Mouse (Mus musculus): Measurements from ENCODE around the gene Nos3.

Gene Nos3

DNA sequence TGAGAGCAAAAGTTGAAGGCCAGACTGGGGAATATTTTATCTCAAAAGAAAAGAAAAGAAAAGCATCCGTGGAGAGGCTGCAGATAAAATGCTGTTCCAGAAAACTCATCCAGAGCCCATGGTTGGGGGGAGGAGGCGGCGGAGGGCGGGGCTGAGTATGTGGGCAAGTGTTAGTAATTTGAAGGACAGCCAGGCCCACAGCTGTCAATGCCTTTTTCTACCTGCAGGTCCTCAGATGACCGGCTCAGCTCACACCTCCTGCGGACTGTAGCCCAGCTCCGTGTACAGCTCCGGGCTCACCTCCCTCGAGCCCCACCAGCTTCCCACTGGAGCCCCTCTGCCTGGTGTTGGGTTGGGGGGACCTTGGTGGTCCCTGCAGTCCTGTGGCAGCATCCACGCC, 35.1 kb downstream of the Nos3 start:
- no peak for DNase-seq (ENCODE audit: low read depth)

DNA sequence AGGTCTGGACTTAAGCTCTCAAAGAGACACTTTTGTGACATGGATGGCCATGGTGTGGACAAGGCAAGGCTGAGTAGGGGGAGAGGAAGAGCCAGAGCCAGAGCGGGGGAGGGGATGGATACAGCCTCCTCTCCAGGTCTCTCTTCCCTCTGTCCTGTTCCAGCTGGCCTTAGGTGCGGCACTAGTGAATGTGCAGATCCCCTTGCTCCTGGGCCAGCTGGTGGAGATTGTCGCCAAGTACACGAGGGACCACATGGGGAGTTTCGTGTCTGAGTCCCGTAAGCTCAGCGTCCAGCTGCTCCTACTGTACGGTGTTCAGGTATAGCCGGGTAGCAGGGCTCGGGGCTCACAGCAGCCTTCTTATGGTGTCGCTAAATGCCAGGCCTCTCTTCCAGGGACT, 35.8 kb downstream of the Nos3 start:
- no peak for DNase-seq (ENCODE audit: low read depth)

DNA sequence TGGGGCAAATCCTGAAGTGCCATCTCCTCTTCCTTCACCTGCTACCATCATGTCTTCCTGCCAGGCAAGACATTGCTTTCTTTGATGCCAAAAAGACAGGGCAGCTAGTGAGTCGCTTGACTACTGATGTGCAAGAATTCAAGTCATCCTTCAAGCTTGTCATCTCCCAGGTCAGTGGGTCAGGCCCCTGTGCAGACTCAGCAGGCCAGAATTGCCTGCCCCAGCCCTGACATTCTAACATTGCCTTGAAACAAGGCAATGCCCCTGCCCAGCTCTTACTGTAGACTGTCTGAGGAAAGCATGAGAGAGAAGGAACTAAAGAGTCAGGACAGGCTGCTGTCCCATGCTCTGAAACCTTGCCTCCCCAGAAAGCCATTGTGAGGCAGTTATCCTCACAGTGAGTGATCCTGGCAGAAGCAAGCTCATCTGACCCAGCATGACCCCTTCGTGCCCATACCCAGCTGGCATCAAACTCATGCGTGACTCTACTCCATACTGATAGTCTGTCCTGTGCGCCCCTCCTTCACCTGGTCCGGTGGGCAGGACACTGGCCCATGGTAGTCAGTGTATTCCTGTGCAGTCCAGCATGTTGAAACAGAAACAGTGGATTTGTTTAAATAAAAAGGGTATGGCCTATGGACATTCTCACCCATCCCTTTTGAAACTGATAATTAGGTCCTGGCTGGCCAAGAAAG, 36.4 kb downstream of the Nos3 start:
- no peak for DNase-seq (ENCODE audit: low read depth)

DNA sequence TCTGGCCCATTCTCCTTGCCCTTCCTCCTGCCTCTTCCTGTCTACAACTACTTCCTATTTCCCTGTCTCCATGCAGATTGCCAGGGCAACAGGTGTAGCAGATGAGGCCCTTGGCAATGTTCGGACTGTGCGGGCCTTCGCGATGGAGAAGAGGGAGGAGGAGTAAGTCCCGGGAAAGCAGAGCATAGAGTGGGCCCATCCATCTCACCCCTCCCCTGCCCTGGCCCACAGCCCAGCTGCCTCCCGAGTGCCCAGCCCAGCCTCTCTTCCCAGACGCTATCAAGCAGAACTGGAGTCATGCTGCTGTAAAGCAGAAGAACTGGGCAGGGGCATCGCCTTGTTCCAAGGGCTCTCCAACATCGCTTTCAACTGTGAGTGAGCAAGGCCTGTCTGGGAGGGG, 37.4 kb downstream of the Nos3 start:
- DNase-seq (ENCODE audit: low read depth): no peak

DNA sequence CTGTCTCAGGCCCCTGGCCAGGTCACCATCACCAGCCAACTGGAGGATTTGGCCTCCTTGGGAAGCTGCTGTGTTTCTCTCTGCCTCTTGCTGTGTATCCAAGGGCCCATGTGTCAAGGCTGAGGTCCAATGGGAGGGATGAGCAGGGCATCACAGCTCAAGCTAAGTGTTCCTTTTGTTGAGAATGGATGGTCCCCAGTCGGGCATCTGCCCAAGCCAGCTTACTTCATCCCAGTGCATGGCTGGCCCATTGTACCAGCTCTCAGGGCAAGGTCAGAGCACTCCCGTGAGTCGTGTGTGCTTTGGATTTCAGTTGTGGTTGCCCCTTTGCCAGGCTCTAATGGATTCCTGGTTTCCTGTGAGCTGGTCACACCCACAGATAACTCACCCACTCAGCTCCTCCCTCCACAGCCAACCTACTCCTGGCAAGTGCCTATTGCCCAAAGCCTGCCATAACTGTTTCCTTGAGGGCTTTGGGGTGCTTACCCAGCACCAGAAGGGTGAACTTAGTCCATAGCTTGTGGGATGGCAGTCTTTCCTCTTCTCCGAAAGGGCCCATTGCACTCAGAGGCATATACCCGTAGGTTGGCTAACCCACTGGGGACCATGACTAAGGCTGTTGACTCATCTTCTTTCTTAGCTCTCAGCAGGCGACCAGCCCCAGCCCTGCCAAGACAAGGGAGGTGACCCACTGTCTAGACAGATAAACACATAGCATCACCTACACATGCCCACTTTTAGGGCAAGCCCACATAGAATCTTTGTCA, 40.2 kb downstream of the Nos3 start:
- no peak for DNase-seq (ENCODE audit: low read depth)

DNA sequence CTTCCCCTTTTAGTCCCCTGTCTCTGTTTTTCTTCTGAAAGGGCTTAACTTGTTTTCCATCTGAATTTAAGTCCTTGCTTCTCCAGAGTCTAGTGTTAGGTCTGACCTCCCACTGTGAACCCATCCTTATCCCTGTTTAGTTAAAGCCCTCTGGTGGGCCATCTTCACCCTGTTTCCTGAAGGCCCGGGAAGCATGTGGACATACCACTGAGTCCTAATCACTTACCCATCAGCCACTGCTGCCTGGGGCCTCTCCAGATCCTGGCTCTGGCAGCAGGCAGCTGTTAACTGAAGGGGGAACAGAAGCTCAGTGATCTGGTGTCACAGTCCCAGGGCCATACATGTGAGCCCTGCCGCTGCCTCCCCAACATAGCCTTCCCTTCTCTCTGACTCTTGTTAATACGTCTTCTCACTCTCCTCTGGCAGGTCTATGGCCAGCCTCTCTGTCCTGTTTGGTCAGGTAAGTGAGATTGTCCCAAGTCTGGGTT, 40.8 kb downstream of the Nos3 start:
- no peak for DNase-seq (ENCODE audit: low read depth)

DNA sequence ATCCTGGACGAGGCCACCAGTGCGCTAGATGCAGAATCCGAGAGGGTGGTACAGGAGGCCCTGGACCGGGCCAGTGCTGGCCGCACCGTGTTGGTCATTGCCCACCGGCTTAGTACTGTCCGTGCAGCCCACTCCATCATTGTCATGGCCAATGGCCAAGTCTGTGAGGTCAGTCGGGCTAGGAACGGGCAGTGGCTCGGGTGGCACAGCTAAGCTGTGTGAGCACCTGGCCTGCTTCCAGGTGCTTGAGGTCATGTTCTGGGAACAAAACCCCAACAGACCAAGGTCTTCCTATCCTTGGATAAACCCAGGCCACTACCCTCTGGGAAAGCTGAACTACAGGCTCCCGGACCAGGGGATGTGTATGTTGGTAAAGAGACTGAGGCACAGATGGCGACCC, 44.0 kb downstream of the Nos3 start:
- DNase-seq (ENCODE audit: low read depth): no peak

DNA sequence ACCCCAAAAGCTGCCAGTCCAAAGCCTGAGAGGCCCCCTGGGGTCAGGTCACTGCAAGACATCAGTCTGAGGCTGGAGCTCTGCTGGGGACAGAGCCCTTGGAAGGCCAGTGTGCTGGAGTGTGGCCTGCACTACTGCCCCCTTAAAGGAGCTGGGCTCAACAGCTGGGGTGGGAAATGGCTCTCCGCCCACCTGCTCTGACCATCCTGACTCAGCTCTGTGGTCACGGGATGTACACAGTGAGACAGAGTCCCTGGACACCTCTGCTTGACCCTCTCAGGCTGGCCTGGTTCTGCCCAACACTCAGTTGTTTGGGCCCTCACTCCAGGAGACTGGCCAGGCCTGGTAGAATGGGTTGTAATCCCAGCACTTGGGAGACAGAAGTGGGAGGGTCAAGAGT, 44.9 kb downstream of the Nos3 start:
- DNase-seq (ENCODE audit: low read depth): no peak

DNA sequence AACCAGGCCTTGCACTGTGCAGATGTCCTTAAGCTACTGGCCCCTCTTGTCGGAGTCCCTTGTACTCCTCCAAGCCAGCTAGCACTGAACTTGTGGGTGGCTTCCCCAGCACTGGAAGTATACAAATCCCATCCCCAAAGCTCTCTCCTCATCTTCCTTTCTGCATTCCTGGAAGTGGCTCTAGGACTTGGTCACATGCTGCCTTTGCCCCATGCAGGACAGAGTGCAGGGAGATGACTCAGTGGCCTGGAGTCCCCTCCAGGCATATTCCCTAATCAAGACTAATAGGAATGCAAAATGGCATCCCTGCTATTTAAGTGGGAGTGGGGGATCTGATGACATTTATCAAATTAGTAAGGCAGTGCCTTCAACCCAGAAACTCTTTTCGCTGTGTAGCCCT, 47.5 kb downstream of the Nos3 start:
- no peak for DNase-seq (ENCODE audit: low read depth)

DNA sequence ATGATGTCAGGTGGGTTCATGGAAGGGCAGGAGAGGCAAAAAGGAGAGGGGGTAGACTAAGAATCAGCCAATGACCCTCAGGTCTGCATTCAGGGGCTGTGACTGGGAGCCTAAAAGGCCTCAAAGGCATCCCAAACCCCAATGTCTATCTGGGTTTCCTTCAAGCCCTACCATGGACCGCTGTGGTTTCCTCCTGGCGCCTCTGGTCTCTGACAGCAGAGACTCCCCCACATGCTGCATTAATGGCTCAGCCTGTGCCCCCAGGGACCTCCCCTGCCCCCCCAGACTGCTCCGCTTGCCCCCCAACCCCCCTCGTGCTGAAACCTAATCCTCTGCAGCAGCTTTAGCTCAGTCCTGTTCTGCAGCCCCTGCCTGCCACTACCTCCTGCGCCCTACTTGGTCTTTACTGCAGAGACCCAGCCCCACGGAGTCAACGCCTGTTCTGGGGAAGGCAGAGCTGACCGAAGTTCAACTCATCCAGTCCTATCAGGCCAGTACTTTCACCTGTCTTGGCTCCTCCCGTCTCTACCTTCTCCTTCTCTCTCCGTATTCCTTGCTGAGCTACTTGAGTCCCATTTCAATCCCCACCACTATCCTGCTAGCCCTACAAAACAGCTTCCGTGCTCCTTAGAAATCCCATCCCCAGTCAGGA, 48.6 kb downstream of the Nos3 start, which contains the start of gene Asic3:
Gene Asic3, plus strand, starts transcription at position 351 of the 652 bp plus-strand sequence.
- DNase-seq (ENCODE audit: low read depth): no peak

DNA sequence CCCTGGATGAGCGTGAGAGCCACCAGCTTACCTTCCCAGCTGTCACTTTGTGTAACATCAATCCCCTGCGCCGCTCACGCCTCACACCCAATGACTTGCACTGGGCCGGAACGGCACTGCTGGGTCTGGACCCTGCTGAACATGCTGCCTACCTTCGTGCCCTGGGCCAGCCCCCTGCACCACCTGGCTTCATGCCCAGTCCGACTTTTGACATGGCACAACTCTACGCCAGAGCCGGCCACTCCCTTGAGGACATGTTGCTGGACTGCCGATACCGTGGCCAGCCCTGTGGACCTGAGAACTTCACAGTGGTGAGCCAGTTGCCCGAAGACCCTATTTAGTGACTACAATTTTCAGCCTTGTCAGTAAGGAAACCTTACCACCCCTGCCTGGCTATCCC, 49.3 kb downstream of the Nos3 start:
- DNase-seq (ENCODE audit: low read depth): no peak

DNA sequence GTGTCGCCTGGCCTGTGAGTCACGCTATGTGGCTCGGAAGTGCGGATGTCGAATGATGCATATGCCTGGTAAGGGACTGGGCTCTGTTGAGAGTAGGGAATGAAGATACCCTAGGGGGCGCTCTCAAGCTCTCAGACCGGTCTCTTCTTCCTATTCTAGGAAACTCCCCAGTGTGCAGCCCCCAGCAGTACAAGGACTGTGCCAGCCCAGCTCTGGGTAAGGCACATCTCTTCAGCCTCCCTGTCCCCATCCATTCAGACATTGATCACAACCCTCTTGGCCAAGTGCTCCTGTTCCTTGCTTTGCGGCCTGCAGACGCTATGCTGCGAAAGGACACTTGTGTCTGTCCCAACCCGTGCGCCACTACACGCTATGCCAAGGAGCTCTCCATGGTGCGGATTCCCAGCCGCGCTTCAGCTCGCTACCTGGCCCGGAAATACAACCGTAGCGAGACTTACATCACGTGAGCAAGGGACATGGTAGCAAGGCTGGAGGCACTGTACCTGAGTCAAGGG, 51.7 kb downstream of the Nos3 start:
- peak; percentile 64 for DNase-seq (ENCODE audit: low read depth)

DNA sequence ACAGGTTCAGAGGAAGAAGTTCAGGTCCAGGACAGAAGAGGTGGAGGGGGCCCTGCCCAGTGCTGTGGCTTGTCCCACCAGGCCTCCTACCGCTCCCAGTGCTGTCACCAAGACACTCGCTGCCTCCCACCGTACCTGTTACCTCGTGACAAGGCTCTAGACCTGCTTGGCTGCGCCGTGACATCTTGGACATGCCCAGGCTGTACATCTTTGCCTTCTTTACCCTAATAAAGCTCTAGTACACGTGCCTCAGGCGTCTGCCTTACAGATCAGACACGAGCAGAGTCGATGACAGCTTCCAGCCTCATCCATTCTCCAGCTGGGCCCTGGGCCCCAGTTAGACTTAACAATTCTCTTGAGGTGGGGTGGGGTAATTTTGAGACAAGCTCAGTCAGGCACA, 53.0 kb downstream of the Nos3 start:
- DNase-seq (ENCODE audit: low read depth): no peak

DNA sequence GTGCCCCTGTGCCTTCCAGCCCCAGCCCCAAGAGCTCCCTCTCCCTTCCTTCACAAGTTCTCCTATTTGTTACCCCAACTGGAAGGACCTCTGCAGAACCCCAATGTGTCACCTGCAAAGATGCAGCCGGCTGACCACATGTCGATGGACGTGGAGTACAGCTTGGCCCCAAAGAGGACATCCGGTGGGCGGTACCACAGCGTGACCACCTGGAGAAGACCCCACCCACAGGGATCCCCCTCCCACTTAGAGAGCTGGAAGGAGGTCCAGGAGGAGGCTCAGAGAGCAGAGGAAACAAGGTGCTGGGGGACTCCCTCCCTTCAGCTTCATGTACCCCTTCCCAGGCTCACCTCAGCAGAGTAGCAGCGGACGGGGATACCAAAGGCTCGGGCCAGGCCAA, 55.8 kb downstream of the Nos3 start:
- no peak for DNase-seq (ENCODE audit: low read depth)

DNA sequence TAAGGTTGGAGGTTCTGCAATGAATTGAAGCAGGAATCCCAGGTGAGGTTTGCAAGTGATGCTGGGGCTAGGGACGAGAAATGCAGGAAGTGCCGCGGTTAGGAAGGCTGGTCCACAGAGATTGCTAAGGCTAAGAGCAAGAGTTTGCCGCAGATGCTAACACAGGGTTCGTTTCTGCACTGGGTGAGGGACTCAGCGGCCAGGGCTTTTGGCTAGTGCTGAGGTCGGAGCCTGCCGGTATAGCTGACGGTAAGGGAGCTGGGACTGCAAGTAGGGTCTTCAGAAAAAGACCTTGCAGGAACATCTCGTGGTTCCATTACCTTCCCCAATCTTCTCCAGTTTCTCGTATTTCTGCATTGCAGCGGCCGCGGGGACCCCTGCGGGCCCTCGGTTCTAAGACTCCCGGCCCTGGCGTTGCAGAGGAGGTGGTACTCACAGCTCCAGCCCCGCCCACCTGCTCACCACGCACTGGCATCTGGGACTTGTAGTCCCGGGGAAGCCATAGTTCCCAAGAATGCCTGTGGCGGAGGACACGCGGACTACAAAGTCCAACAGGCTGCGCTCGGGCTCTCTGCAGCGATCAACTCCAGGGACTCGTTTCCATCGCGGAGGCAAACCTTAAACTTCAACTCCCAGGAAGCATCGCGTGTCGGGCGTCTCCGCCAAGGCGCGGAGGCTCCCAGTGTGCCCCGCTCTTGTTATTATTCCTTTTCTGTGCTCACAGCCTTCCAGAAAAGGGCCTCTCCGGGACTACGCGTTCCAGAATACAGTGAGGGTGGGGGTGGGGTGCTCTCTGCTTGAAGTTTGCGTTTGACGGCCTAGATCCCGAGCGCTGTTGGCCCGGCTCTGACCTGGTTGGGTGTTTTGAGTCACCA, 58.8 kb downstream of the Nos3 start, which contains the start of the genes Cdk5 and Slc4a2:
Gene Cdk5, minus strand, starts transcription at position 402 of the 875 bp plus-strand sequence.
Gene Slc4a2, plus strand, starts transcription at position 709 of the 875 bp plus-strand sequence.
- peak; percentile 98 for DNase-seq (ENCODE audit: low read depth)

DNA sequence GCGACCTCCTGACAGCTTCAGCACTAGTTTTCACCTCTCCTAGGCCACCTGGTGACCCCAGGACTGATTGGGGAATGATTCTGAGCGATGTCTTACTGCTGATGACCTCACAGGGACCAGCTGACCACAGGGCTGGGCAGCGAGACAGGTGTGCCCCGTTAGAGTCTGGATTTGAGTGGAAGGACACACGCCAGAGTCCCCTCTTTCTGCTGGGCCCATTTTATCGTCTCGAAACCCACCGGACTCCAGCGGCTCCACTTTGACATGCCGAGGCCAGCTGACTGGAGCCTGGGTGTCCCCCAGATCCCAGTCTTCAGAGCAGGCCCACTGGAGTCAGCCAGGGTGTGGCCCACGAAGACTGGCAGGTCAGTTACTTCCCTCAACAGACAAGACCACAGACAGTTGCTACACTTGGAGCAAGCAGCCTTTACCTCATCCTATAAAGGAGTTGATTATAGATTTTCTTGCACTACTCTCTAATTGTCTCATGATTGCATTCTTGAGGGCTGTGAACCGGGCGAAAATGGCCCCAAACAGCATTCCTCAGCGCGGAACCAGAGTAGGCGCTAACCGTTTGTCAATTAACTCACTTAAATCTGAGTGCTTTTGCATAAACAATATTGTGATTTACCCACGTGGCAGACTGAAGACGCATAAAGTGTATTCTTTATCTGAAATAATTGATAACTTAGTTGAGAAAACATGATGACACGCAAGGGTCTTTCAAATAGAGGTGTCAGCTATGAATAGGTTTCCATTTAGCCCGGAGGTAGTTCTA, 59.6 kb downstream of the Nos3 start:
- no peak for DNase-seq (ENCODE audit: low read depth)

DNA sequence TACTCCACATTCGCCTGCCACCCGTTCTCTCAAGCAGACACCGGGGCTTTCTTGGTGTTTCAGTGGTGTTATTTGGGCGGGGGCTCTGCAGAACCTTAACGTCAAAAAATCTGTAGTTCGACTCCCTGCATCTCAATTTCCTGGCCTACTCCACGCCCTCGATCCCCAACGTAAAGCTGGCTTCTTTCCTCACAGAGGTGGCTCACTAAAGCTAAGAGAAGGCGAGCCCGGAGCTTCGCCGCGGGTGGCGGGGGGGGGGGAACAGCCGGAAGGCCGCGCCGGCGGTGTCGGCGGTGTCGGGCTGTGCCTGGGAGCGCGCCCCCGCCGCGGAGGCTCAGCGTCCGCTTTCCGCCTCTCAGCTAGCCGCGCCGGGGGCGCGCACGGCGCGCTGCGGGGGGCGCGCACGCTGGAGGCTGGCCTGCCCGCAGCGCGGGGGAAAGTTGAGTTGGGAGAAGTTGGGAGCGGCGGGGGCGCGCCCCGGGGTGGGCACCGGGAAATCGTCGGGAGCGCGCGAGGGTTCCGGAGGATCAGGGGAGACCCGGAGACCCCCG, 60.3 kb downstream of the Nos3 start:
- peak; percentile 67 for DNase-seq (ENCODE audit: low read depth)

DNA sequence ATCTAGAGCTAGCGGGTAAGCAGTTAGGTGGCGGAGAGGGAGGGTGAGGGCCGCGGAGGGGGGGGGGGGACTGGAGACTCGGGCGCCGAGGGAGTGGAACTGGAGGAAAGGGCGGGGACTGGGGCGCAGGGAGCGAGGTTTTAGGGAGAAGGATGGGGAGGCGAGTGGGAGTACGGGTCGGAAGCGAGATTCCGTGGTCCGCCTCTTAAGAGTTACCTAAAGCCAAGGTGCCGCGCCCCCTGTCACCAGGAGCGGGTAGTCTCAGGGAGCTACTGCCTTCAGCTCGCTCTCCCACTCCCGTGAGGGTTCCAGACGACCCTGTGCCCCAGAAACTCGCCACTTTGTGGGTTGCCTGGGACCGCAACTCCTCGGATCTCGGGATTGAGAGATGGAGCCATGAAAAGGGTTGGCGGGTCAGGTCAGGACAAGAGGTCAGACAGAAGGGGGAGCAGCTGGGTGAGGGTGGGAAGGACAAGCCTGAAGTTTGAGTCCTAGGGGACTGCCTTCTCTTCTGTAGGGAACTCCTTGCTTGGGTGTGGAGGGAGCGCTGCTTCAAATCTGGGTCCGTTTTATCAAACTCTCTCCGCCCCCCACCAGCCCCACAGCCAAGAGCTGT, 60.9 kb downstream of the Nos3 start:
- DNase-seq (ENCODE audit: low read depth): peak; percentile 45

DNA sequence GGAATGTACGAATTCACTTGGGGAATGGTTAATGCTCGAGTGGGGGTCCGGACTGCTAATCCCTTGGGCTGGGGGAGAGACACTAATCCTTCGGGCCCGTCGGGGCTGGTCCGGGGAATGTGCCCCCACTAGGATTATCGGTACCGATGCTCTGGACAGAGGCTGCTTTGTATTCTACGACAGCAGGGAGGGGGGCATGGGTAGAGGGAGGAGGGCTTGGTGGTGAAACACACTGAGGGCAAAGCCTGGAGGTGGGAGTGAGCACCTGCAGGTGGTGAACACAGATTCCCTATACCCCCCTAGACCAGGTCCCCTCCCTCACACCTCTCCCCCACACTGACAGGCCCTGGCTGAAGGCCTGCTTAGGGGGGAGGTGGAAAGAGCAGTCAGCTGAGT, 61.4 kb downstream of the Nos3 start:
- no peak for DNase-seq (ENCODE audit: low read depth)
